Mouse (Mus musculus) megakaryocyte, embryonic 14.5 days (primary cell): Measurements from ENCODE around the gene Cep19.

Experiments
- FLI1 ChIP-seq: IDR thresholded peaks from 2 replicates; pipeline ENCODE4 v1.6.1; 2012; ENCODE audit warnings: low read length, inconsistent platforms, mixed read lengths
- GATA1 ChIP-seq: IDR thresholded peaks from 3 replicates; pipeline ENCODE4 v1.6.1; 2012; ENCODE audit warnings: mixed read lengths, low read length, inconsistent platforms, borderline replicate concordance

DNA sequence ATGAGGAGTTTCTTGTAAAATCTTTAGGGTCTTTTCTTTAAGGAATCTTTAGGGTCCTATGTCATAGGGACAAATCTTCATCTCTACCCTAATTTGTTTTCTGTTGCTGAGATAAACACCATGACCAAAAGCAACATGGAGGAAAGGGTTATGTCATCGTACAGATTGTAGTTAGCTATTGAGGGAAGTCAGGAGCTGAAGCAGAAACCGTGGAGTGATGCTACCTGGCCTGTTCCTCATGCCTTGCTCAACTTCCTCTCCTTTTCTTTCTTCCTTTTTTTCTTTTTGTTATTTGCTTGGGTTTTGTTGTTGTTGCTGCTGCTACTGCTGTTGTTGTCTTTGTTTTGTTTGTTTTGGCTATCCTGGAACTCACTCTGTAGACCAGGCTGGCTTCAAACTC is 9.0 kb downstream of the Cep19 start:
- no peak for TF ChIP-seq GATA1
- no peak for TF ChIP-seq FLI1
